Mouse (Mus musculus) spleen, adult 2 months (tissue): ENCODE measurements around the gene Prl3d1.
"Not testable (repeated sequence)": the region's sequence is repeated elsewhere in the genome, so short reads cannot be mapped to it uniquely, and the experiment has no call there.

Source experiments
- CTCF ChIP-seq: fragments of 200-500 bp; IDR thresholded peaks from 2 replicates; pipeline ENCODE4 v1.5.1; 2011; ENCODE audit warnings: mild to moderate bottlenecking, inconsistent platforms; ENCODE audit not compliant: insufficient read depth, insufficient read length, insufficient replicate concordance; ENCODE audit errors: extremely low read depth
- POLR2A ChIP-seq: fragments of 200-500 bp; IDR thresholded peaks from 2 replicates; pipeline ENCODE4 v1.6.1; 2011; ENCODE audit warnings: low read depth, low read length, inconsistent platforms

GRCm38 (mm10) chr13:27121398-27121797 lies 27.4 kb downstream of the Prl3d1 start, which contains the start of gene Prl3d2:
- TF ChIP-seq CTCF, POLR2A: not testable (repeated sequence)
